Mouse (Mus musculus) liver, adult 2 months (tissue): ENCODE measurements around the gene Tcf7l1. TPM values are rescaled to one million over a fixed set of nuclear protein-coding genes. Genes with fewer than 3 reads are reported as not detected.

Experiments
- DNase-seq: peaks from one replicate; pipeline ENCODE4 v3.0.0-alpha.2; 2011; ENCODE audit warnings: low read depth, low spot score; ENCODE audit errors: extremely low read depth
- H3K27ac ChIP-seq: fragments of 200-500 bp; replicated peaks from 2 replicates; pipeline ENCODE4 v1.5.1; 2012; ENCODE audit warnings: low read depth, mild to moderate bottlenecking, control low read depth, inconsistent platforms, low read length; ENCODE audit not compliant: insufficient read depth
- H3K27me3 ChIP-seq: fragments of 200-500 bp; 2 replicates; pipeline ENCODE4 v1.6.1; 2012; ENCODE audit warnings: mild to moderate bottlenecking, moderate library complexity, low read length, inconsistent platforms; ENCODE audit not compliant: control insufficient read depth, insufficient read depth
- H3K36me3 ChIP-seq: fragments of 200-500 bp; 2 replicates; pipeline ENCODE4 v1.6.1; 2012; ENCODE audit warnings: low read length, inconsistent platforms; ENCODE audit not compliant: control insufficient read depth, insufficient read depth
- H3K4me1 ChIP-seq: fragments of 200-500 bp; 2 replicates; pipeline ENCODE4 v1.6.1; 2011; ENCODE audit warnings: low read length; ENCODE audit not compliant: control insufficient read depth, insufficient read depth
- H3K4me3 ChIP-seq: fragments of 200-500 bp; 2 replicates; pipeline ENCODE4 v1.5.1; 2011; ENCODE audit warnings: low read depth, mild to moderate bottlenecking, control low read depth, low read length, moderate library complexity; ENCODE audit not compliant: insufficient read depth
- H3K79me2 ChIP-seq: fragments of 200-500 bp; 2 replicates; pipeline ENCODE4 v1.6.1; 2012; ENCODE audit warnings: inconsistent platforms, mild to moderate bottlenecking, low read length, moderate library complexity; ENCODE audit not compliant: control insufficient read depth, insufficient read depth
- H3K9ac ChIP-seq: fragments of 200-500 bp; 2 replicates; pipeline ENCODE4 v1.6.1; 2012; ENCODE audit warnings: low read depth, mild to moderate bottlenecking, control low read depth, inconsistent platforms, low read length
- CTCF ChIP-seq: fragments of 200-500 bp; IDR thresholded peaks from 2 replicates; pipeline ENCODE4 v1.5.1; 2011; ENCODE audit warnings: low read depth, low read length, control low read depth
- POLR2A ChIP-seq: fragments of 200-500 bp; IDR thresholded peaks from 2 replicates; pipeline ENCODE4 v1.6.1; 2011; ENCODE audit warnings: low read length, control low read depth; ENCODE audit not compliant: insufficient read depth; ENCODE audit errors: extremely low read depth
- WGBS: fragments of 180-500 bp; shearing (Covaris S2); methylation state at CpG from one replicate; pipeline ENCODE4 v1.1.7; 2018; 5-methylcytosine and 5-hydroxymethylcytosine counted together
- polyA plus RNA-seq: library from polyadenylated mRNA; depleted of rRNA; stranded (reverse); fragments of >200 nt; gene quantifications from 2 replicates; pipeline ENCODE4 v1.2.3, GENCODE M21; 2012
- total RNA-seq: library from RNA; depleted of rRNA; stranded (reverse); fragments of >200 nt; gene quantifications from 2 replicates; pipeline ENCODE4 v1.2.3, GENCODE M21; 2014

Tcf7l1 gene
- total and polyA plus RNA-seq, 2 experiments: 0.92 to 6.9 TPM

GRCm38 (mm10) chr6:72684260-72684805, 104.7 kb downstream of the Tcf7l1 start:
- Histone ChIP-seq H3K36me3 (no peaks in the 10 kb centered on the region), H3K4me1 (no peaks in the 10 kb centered on the region), H3K27me3 (no peaks in the 10 kb centered on the region), H3K9ac (no peak overlapping the region), H3K79me2 (0 out of 2 replicates have a peak, but pooled peaks cover 3% of the 10 kb centered on the region), H3K4me3 (no peak overlapping the region), H3K27ac (no peak overlapping the region)
- WGBS: 80% methylated on average over 4 of the region's 4 CpGs
- TF ChIP-seq POLR2A (no peak), CTCF (no peak)
- no peak for DNase-seq

GRCm38 (mm10) chr6:72682238-72682637, 106.8 kb downstream of the Tcf7l1 start:
- H3K27me3 ChIP-seq: no peaks in the 10 kb centered on the region
- H3K4me3 ChIP-seq: no peak overlapping the region
- DNase-seq: no peak
- H3K36me3 ChIP-seq: no peaks in the 10 kb centered on the region
- H3K79me2 ChIP-seq: peaks cover 6% of the 10 kb centered on the region; the same call in 1 of the 2 replicates
- no peak overlapping the region for H3K27ac ChIP-seq
- no peaks in the 10 kb centered on the region for H3K4me1 ChIP-seq
- no peak overlapping the region for H3K9ac ChIP-seq
- TF ChIP-seq POLR2A: no peak
- TF ChIP-seq CTCF: no peak
- 58% methylated on average over 4 of the region's 4 CpGs for WGBS

- H3K9ac ChIP-seq: no peak overlapping the region
These were observed 108.1 kb downstream of the Tcf7l1 start for GRCm38 (mm10) chr6:72680936-72681335.

GRCm38 (mm10) chr6:72678631-72679030, 110.4 kb downstream of the Tcf7l1 start:
- 80% methylated on average over 9 of the region's 9 CpGs for WGBS
- DNase-seq: no peak
- Histone ChIP-seq H3K27me3 (no peaks in the 10 kb centered on the region), H3K79me2 (peaks cover 2% of the 10 kb centered on the region; the same call in 1 of the 2 replicates), H3K9ac (no peak overlapping the region), H3K4me1 (no peaks in the 10 kb centered on the region), H3K36me3 (no peaks in the 10 kb centered on the region), H3K27ac (no peak overlapping the region), H3K4me3 (no peak overlapping the region)
- TF ChIP-seq CTCF (no peak), POLR2A (no peak)

More at GRCm38 (mm10) chr6:72680936-72681335, 108.1 kb downstream of the Tcf7l1 start:
- H3K27ac ChIP-seq: no peak overlapping the region
- H3K27me3 ChIP-seq: no peaks in the 10 kb centered on the region
- TF ChIP-seq CTCF (no peak), POLR2A (no peak)
- peaks cover 6% of the 10 kb centered on the region; the same call in 1 of the 2 replicates for H3K79me2 ChIP-seq
- no peaks in the 10 kb centered on the region for H3K4me1 ChIP-seq
- H3K4me3 ChIP-seq: no peak overlapping the region
- no peaks in the 10 kb centered on the region for H3K36me3 ChIP-seq
- DNase-seq: no peak
- 79% methylated on average over 9 of the region's 9 CpGs for WGBS

- WGBS: 85% methylated on average over 11 of the region's 11 CpGs
- Histone ChIP-seq H3K36me3 (no peaks in the 10 kb centered on the region), H3K27ac (no peak overlapping the region), H3K4me1 (no peaks in the 10 kb centered on the region), H3K4me3 (no peak overlapping the region), H3K9ac (no peak overlapping the region), H3K79me2 (peaks cover 2% of the 10 kb centered on the region; the same call in 1 of the 2 replicates), H3K27me3 (no peaks in the 10 kb centered on the region)
- TF ChIP-seq CTCF (no peak), POLR2A (no peak)
- no peak for DNase-seq
These were observed 111.4 kb downstream of the Tcf7l1 start for GRCm38 (mm10) chr6:72677510-72678220.

- no peak overlapping the region for H3K4me3 ChIP-seq
- DNase-seq: no peak
- 80% methylated on average over 10 of the region's 10 CpGs for WGBS
- H3K9ac ChIP-seq: no peak overlapping the region
- H3K27ac ChIP-seq: no peak overlapping the region
- H3K4me1 ChIP-seq: no peaks in the 10 kb centered on the region
- peaks cover 2% of the 10 kb centered on the region; the same call in 1 of the 2 replicates for H3K79me2 ChIP-seq
- TF ChIP-seq CTCF (no peak), POLR2A (no peak)
- H3K36me3 ChIP-seq: no peaks in the 10 kb centered on the region
- no peaks in the 10 kb centered on the region for H3K27me3 ChIP-seq
These were observed 112.0 kb downstream of the Tcf7l1 start for GRCm38 (mm10) chr6:72677079-72677478.
